In the genomic region with DNA sequence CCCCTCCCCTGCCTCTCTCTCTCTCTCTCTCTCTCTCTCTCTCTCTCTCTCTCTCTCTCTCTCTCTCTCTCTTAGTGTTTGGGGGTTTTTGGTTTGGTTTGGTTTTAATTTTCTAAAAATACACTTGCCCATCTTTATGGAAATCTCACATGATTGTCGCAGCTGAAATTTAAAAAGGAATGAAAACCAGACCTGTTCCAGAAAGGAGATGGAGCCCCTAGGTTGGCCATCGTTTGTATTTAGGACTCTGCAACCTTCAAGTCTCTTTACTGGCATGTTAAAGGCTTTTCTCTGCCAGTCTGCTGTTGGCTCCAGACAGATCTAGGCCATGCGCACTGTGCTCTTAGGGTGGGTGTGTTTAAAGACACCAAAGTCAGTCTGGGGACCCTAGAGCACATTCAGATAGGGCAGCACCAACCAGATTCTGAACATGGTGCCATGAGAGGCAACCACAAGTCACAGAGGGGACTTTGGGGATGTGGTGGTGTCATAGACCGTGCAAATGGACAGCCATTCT, we compare ENCODE assay signal across 9 mouse cellular contexts.
DNase-seq lines count a peak whose midpoint lies in the region; ATAC-seq and TF ChIP-seq lines count a peak whose summit lies in the region.
"Had no signal": no experiment of that assay in that cellular context is flagged by ENCODE, and none has a peak within 500 bp of the region (broad histone marks: within the 10 kb centered on the region; RNA-seq: fewer than 3 reads in every experiment).

No protein-coding gene starts in this region.

- no peaks in the 10 kb centered on the region for H3K36me3 ChIP-seq in kidney, postnatal 0 days (ENCODE audit: insufficient read depth, low read length)
- no peaks in the 10 kb centered on the region for H3K36me3 ChIP-seq in hindbrain, embryonic 15.5 days
- H3K36me3 ChIP-seq in neural tube, embryonic 13.5 days: no peaks in the 10 kb centered on the region
- H3K36me3 ChIP-seq: G1E had no signal

- no peak for ATAC-seq in kidney, postnatal 0 days (replicated peaks; ENCODE audit: low FRiP score, low read depth)
- ATAC-seq in hindbrain, embryonic 15.5 days (ENCODE audit: low FRiP score, low read depth): 0 out of 2 replicates have a peak, but pooled peaks have one; percentile 9
- ATAC-seq in neural tube, embryonic 13.5 days (ENCODE audit: low read depth): no peak

- H3K4me3 ChIP-seq in kidney, postnatal 0 days (replicated peaks; ENCODE audit: low read depth, low read length): peak overlapping the region; percentile 27; the same call in 1 of the 2 replicates
- H3K4me3 ChIP-seq in hindbrain, embryonic 15.5 days: peak overlapping the region; percentile 47
- H3K4me3 ChIP-seq in neural tube, embryonic 13.5 days: peak overlapping the region; percentile 42; the same call in 1 of the 2 replicates

- H3K9me3 ChIP-seq in kidney, postnatal 0 days (replicated peaks; ENCODE audit: low read length): no peaks in the 10 kb centered on the region
- H3K9me3 ChIP-seq in hindbrain, embryonic 15.5 days: no peaks in the 10 kb centered on the region
- no peaks in the 10 kb centered on the region for H3K9me3 ChIP-seq in neural tube, embryonic 13.5 days

- WGBS in kidney, postnatal 0 days: 60% methylated on average over 4 of the region's 4 CpGs
- 52% methylated on average over 4 of the region's 4 CpGs for WGBS in hindbrain, embryonic 15.5 days
- WGBS in neural tube, embryonic 13.5 days: 58% methylated on average over 4 of the region's 4 CpGs

- peak overlapping the region; percentile 58 for H3K4me2 ChIP-seq in kidney, postnatal 0 days (ENCODE audit: low read length)
- H3K4me2 ChIP-seq in hindbrain, embryonic 15.5 days: peak overlapping the region; percentile 80
- peak overlapping the region; percentile 66 for H3K4me2 ChIP-seq in neural tube, embryonic 13.5 days

- H3K27ac ChIP-seq in kidney, postnatal 0 days: no peak overlapping the region
- 0 out of 2 replicates have a peak overlapping the region, but pooled peaks have one; percentile 2 for H3K27ac ChIP-seq in hindbrain, embryonic 15.5 days (replicated peaks)
- 0 out of 2 replicates have a peak overlapping the region, but pooled peaks have one; percentile 28 for H3K27ac ChIP-seq in neural tube, embryonic 13.5 days (replicated peaks)

- no peaks in the 10 kb centered on the region for H3K27me3 ChIP-seq in kidney, postnatal 0 days (ENCODE audit: insufficient read depth, low read length)
- no peaks in the 10 kb centered on the region for H3K27me3 ChIP-seq in hindbrain, embryonic 15.5 days
- H3K27me3 ChIP-seq in neural tube, embryonic 13.5 days: no peaks in the 10 kb centered on the region; the same call in 1 of the 2 replicates

- no peak overlapping the region for H3K9ac ChIP-seq in kidney, postnatal 0 days (ENCODE audit: low read depth, low read length)
- no peak overlapping the region for H3K9ac ChIP-seq in hindbrain, embryonic 15.5 days
- 0 out of 2 replicates have a peak overlapping the region, but pooled peaks have one; percentile 38 for H3K9ac ChIP-seq in neural tube, embryonic 13.5 days

- no peak for DNase-seq in kidney, postnatal 0 days (ENCODE audit: low spot score)
- no peak for DNase-seq in kidney, postnatal 10 days
- peak; percentile 54 to 55 for DNase-seq in cerebellum, postnatal 14 days
- DNase-seq in gastrocnemius, postnatal 25 days: no peak
- DNase-seq in spleen, postnatal 14 days (ENCODE audit: low spot score in 2 of 2): no peak
- DNase-seq in urinary bladder, adult 2 months (ENCODE audit: low spot score): no peak

- H3K4me1 ChIP-seq in kidney, postnatal 0 days (replicated peaks; ENCODE audit: insufficient read depth, low read length): no peaks in the 10 kb centered on the region
- peaks cover 11% of the 10 kb centered on the region for H3K4me1 ChIP-seq in hindbrain, embryonic 15.5 days (replicated peaks)
- peaks cover 8% of the 10 kb centered on the region for H3K4me1 ChIP-seq in neural tube, embryonic 13.5 days (replicated peaks)

- no peak for TF ChIP-seq CTCF in kidney, postnatal 0 days (IDR thresholded peaks at IDR 0.05; ENCODE audit: low read depth)

Comparison
In these comparisons a context has a peak if more than half of its experiments do, and no peak if none do; other contexts are left out.
1. DNase-seq: peak in cerebellum, postnatal 14 days (2 of 2); none in kidney, postnatal 0 days (single experiment), kidney, postnatal 10 days (single experiment), gastrocnemius, postnatal 25 days (single experiment), spleen, postnatal 14 days (0 of 2) and urinary bladder, adult 2 months (single experiment).
2. Peak in every context shown above with its lines, with median percentiles within 50 percentile points of each other: H3K4me2 ChIP-seq and H3K4me3 ChIP-seq.